Mouse (Mus musculus): ENCODE measurements around the gene Fmn2. TPM values are rescaled to one million over a fixed set of nuclear protein-coding genes. Genes with fewer than 3 reads are reported as not detected.

Fmn2 gene
- total RNA-seq, 2 experiments from 2014 or later, result 0.20 to 0.33 TPM

- intact Hi-C loops (cut with DNase I), result no loop called here
Measured at GRCm38 (mm10) chr1:174750893-174751461, 249.4 kb downstream of the Fmn2 start.

GRCm38 (mm10) chr1:174759354-174759753 lies 257.7 kb downstream of the Fmn2 start:
- intact Hi-C loops (cut with DNase I), result no loop called here
- no peak for DNase-seq

More at GRCm38 (mm10) chr1:174750893-174751461, 249.4 kb downstream of the Fmn2 start:
- DNase-seq, result no peak

GRCm38 (mm10) chr1:174765757-174766156 lies 264.1 kb downstream of the Fmn2 start:
- intact Hi-C loops (cut with DNase I), result no loop called here
- no peak for DNase-seq

GRCm38 (mm10) chr1:174766852-174767251 lies 265.2 kb downstream of the Fmn2 start:
- DNase-seq, result no peak
- intact Hi-C loops (cut with DNase I), result no loop called here

- intact Hi-C loops (cut with DNase I), result no loop called here
- no peak for DNase-seq
Measured at GRCm38 (mm10) chr1:174771871-174772281, 270.3 kb downstream of the Fmn2 start.

- DNase-seq, result no peak
- intact Hi-C loops (cut with DNase I), result no loop called here
Measured at GRCm38 (mm10) chr1:174781037-174781436, 279.4 kb downstream of the Fmn2 start.

GRCm38 (mm10) chr1:174788617-174789016 lies 287.0 kb downstream of the Fmn2 start:
- intact Hi-C loops (cut with DNase I), result no loop called here
- no peak for DNase-seq

- no peak for DNase-seq
- intact Hi-C loops (cut with DNase I), result no loop called here
Measured at GRCm38 (mm10) chr1:174811846-174812245, 310.2 kb downstream of the Fmn2 start.

GRCm38 (mm10) chr1:174826562-174826961 lies 324.9 kb downstream of the Fmn2 start:
- intact Hi-C loops (cut with DNase I), result no loop called here
- DNase-seq, result no peak

- intact Hi-C loops (cut with DNase I), result no loop called here
- DNase-seq, result no peak
Measured at GRCm38 (mm10) chr1:174836861-174837260, 335.2 kb downstream of the Fmn2 start.

- intact Hi-C loops (cut with DNase I), result no loop called here
- DNase-seq, result no peak
Measured at GRCm38 (mm10) chr1:174844786-174845185, 343.2 kb downstream of the Fmn2 start.

GRCm38 (mm10) chr1:174856188-174856587 lies 354.6 kb downstream of the Fmn2 start:
- DNase-seq, result no peak

GRCm38 (mm10) chr1:174860407-174861118 lies 358.9 kb downstream of the Fmn2 start:
- DNase-seq, result no peak

More at GRCm38 (mm10) chr1:174856188-174856587, 354.6 kb downstream of the Fmn2 start:
- intact Hi-C loops (cut with DNase I), result no loop called here

More at GRCm38 (mm10) chr1:174860407-174861118, 358.9 kb downstream of the Fmn2 start:
- intact Hi-C loops (cut with DNase I), result no loop called here

Other genes with a start within 250 kb of the Fmn2 start
- gene Olfr419, start 249.8 kb upstream of the Fmn2 start, total RNA-seq (2021), result not detected
- gene Mptx1, start 171.3 kb upstream of the Fmn2 start, total RNA-seq (2021), result not detected
- not detected for gene Olfr417, start 136.7 kb upstream of the Fmn2 start, total RNA-seq (2021)
- gene Olfr248, start 110.8 kb upstream of the Fmn2 start, total RNA-seq (2021), result not detected
- gene Olfr414, start 77.8 kb upstream of the Fmn2 start, total RNA-seq (2021), result not detected
- not detected for gene Olfr220, start 59.7 kb upstream of the Fmn2 start, total RNA-seq (2021)

Measured in heart, postnatal 14 days (tissue).